Mouse (Mus musculus) adrenal gland, postnatal 10 days (tissue): ENCODE data around the gene Eid2. TPM values are rescaled to one million over a fixed set of nuclear protein-coding genes. Genes with fewer than 3 reads are reported as not detected.
A peak's percentile ranks its signal among the peaks of the same experiment; 100 is the strongest.
"Not testable (repeated sequence)": the region's sequence is repeated elsewhere in the genome, so short reads cannot be mapped to it uniquely, and the experiment has no call there.

ENCODE experiments used
- DNase-seq: peaks from one replicate; pipeline ENCODE4 v3.0.0; 2021; ENCODE audit warnings: mixed read lengths
- long read RNA-seq, 2 experiments: library from polyadenylated mRNA; stranded (forward); transcript quantifications; one replicate each; pipeline ENCODE4 v2.0.0; 2021
- total RNA-seq, 2 experiments: library from RNA; stranded (reverse); gene quantifications; 2 replicates each; pipeline ENCODE4 v1.2.3; 2021

Eid2 gene
- total RNA-seq: 10 to 100 TPM; 22.8 to 34.9 TPM
- long read RNA-seq, experiment 1, transcript Eid2-201 (1 exons, 1,392 nt): major isoform, 103 of 103 reads
- long read RNA-seq, experiment 1, partial matches to known transcripts: 0 of 103 reads
- long read RNA-seq, experiment 1, other reads (novel, unspliced or antisense): 0 of 103 reads
- long read RNA-seq, experiment 2, transcript Eid2-201 (1 exons, 1,392 nt): major isoform, 25 of 25 reads
- long read RNA-seq, experiment 2, partial matches to known transcripts: 0 of 25 reads
- long read RNA-seq, experiment 2, other reads (novel, unspliced or antisense): 0 of 25 reads

- DNase-seq: peak; percentile 92
These were observed at the start of gene Eid2 for GRCm38 (mm10) chr7:28267129-28268041. Gene Eid2 (plus strand): TSS chr7:28267881.

GRCm38 (mm10) chr7:28218951-28219740 is 48.5 kb upstream of the Eid2 start:
- DNase-seq: peak; percentile 50

DNA sequence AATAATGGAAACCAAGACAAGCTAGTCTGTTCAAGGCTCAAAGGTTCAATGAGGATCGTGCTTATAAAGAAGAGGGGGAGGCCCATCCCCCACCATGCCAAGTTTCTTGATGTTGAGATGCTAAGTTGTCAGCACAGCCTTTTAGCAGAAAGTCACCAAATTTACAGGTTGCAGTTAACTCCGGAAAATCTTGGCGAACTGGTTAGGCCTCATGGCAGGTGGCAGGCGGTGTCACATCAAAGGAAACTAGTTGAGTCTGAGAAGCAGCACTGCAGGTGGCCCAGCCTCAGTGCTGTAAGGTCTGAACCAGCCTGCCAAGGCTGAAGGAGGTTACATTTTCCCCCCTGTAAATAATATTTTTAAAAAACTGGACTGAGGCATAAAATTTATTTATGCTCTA is 40.8 kb upstream of the Eid2 start:
- DNase-seq: not testable (repeated sequence)

DNA sequence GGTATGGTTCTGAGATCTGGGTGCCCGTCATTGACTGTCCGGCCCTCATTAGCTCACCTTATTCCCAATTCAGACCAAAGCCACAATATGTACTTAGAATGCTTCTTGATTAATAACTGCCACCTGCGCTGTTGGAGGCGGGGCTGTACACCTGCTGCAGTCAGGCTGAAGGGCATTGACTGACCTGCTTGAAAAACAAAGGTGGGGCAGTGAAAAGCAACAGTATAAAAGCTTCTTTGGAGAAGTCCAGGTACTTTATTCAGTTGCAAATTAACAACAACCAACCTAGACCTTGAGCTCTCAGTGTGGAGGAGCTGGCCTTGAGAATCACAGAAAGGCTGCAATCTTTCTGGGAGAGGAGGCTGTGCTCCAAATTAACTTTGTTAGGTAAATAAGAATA is 40.3 kb upstream of the Eid2 start:
- DNase-seq: not testable (repeated sequence)

GRCm38 (mm10) chr7:28243943-28244342 is 23.7 kb upstream of the Eid2 start:
- DNase-seq: not testable (repeated sequence)

- no peak for DNase-seq
These were observed 18.7 kb upstream of the Eid2 start for GRCm38 (mm10) chr7:28248957-28249356.

GRCm38 (mm10) chr7:28251976-28252375 is 15.7 kb upstream of the Eid2 start:
- DNase-seq: no peak

- no peak for DNase-seq
These were observed 13.1 kb upstream of the Eid2 start for GRCm38 (mm10) chr7:28254591-28254990.

- DNase-seq: no peak
These were observed 12.2 kb upstream of the Eid2 start for GRCm38 (mm10) chr7:28255476-28255875.

- no peak for DNase-seq
These were observed 4.8 kb upstream of the Eid2 start for GRCm38 (mm10) chr7:28262861-28263260.

DNA sequence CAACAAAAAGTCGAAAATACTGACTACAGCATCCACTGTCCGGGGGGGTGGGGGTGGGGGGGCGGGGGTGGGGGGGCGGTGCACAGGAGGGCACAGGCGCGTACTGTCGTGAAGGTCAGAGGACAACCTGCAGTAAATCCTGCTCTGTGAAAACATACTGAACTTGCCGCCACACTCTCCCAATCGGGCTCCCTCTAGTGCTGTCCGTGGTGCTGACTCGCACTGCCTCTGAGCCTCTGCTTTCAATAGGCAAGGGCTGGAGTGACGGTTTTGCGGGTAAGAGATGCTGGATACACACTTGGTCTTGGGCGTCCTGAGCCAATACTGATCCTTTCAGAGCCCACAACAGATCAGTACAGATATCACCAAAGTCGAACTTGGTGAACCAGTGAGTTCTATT is 3.9 kb upstream of the Eid2 start:
- DNase-seq: peak; percentile 90

GRCm38 (mm10) chr7:28265391-28265790 is 2.3 kb upstream of the Eid2 start:
- no peak for DNase-seq

- peak; percentile 77 for DNase-seq
These were observed 406 bp downstream of the Eid2 start for GRCm38 (mm10) chr7:28268042-28268531.

DNA sequence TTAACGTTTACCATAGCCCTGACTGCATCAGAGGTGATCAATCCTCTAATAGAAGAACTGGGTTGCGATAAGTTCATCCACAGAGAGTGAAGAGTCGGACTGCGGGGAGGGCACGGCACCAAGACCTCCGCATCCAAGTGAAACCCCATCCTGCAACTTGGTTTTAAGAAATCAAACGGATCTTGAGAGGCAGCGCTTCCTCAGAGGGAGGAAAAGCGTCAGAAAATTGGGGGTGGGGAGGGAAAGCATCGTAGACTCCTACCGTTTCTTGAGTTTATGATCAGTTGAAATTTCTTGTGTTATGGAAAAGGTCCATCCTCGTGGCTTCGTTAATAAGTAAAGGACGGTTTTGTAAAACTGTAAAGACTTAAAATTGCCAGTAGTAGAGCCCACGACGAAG is 895 bp downstream of the Eid2 start:
- no peak for DNase-seq

- no peak for DNase-seq
These were observed 1.7 kb downstream of the Eid2 start for GRCm38 (mm10) chr7:28269355-28269754.

DNA sequence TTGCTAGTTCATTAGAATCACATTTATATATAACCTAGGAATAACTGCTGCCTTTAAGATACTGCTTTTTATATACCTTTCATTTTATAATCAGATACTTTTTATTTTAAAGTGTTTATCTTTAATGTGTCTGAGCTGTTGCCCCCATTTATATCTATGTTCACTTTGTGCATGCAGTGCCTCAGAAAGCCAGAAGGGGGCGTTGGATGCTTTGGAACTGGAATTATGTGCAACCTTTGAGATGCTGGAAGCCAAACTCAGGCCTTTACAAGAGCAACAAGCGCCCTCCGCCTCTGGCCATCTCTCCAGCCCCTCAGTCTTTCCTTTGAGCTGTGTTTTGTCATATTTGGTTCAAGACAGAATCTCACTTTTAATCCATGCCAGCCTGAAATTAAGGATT is 4.1 kb downstream of the Eid2 start:
- DNase-seq: no peak

DNA sequence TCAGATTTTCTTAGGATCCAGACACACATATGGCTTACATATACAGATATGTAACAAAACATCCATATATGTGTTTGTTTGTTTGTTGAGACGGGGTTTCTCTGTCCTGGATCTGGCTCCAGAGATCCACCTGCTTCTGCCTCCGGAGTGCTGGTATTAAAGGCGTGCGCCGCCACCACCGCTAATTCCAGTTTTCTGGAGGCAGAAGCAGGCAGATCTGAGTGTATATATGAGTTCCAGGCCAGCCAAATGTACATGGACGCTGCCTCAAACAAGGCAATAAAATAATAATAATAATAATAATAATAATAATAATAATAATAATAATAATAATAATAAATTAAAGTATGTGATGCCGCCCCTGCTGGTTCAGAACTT is 9.5 kb downstream of the Eid2 start:
- no peak for DNase-seq

GRCm38 (mm10) chr7:28277615-28278278 is 10.1 kb downstream of the Eid2 start, which contains the start of gene Eid2b:
Gene Eid2b (plus strand): TSS chr7:28277739.
- peak; percentile 98 for DNase-seq

- peak; percentile 29 for DNase-seq
These were observed 10.6 kb downstream of the Eid2 start for GRCm38 (mm10) chr7:28278279-28278652.

- DNase-seq: no peak
These were observed 12.9 kb downstream of the Eid2 start for GRCm38 (mm10) chr7:28280630-28281029.

GRCm38 (mm10) chr7:28290165-28290564 is 22.5 kb downstream of the Eid2 start:
- DNase-seq: no peak
